17 mouse cellular contexts compared by ENCODE assay signal in genomic region chr15:86367247-86367646, GRCm38 (mm10).
DNase-seq lines count a peak whose midpoint lies in the region; ATAC-seq and TF ChIP-seq lines count a peak whose summit lies in the region.
"Had no signal": no experiment of that assay in that cellular context is flagged by ENCODE, and none has a peak within 500 bp of the region (broad histone marks: within the 10 kb centered on the region; RNA-seq: fewer than 3 reads in every experiment).

No protein-coding gene starts in this region.

- peak; percentile 39 for DNase-seq in limb, embryonic 14.5 days (ENCODE audit: low spot score)
- DNase-seq in limb, embryonic 10.5 days (ENCODE audit: low spot score): no peak
- peak; percentile 71 for DNase-seq in Muller cell, postnatal 12 days (ENCODE audit: inconsistent ontology term)
- no peak for DNase-seq in spleen, postnatal 4 days (ENCODE audit: low spot score in 2 of 2)
- no peak for DNase-seq in frontal cortex, postnatal 14 days (ENCODE audit: low spot score in 2 of 2)
- DNase-seq: cerebellum, adult 9-10 months; heart, adult 11 months; kidney, adult 11 months; kidney, postnatal 25 days; thymus, postnatal 14 days had no signal

- no peak overlapping the region for H3K4me3 ChIP-seq in forebrain, embryonic 15.5 days
- H3K4me3 ChIP-seq in forebrain, embryonic 12.5 days (replicated peaks): no peak overlapping the region
- no peak overlapping the region for H3K4me3 ChIP-seq in limb, embryonic 14.5 days (replicated peaks; ENCODE audit: low read length)
- H3K4me3 ChIP-seq in limb, embryonic 10.5 days: no peak overlapping the region
- H3K4me3 ChIP-seq in lung, embryonic 15.5 days: no peak overlapping the region
- H3K4me3 ChIP-seq: embryonic facial prominence, embryonic 12.5 days; limb, embryonic 13.5 days had no signal

- H3K27ac ChIP-seq in forebrain, embryonic 15.5 days (replicated peaks): 0 out of 2 replicates have a peak overlapping the region, but pooled peaks have one; percentile 21
- no peak overlapping the region for H3K27ac ChIP-seq in forebrain, embryonic 12.5 days
- no peak overlapping the region for H3K27ac ChIP-seq in limb, embryonic 14.5 days (replicated peaks; ENCODE audit: low read depth, low read length)
- H3K27ac ChIP-seq in limb, embryonic 10.5 days: no peak overlapping the region
- no peak overlapping the region for H3K27ac ChIP-seq in lung, embryonic 15.5 days
- H3K27ac ChIP-seq: embryonic facial prominence, embryonic 12.5 days; macrophage had no signal

- no peaks in the 10 kb centered on the region for H3K36me3 ChIP-seq in forebrain, embryonic 15.5 days
- H3K36me3 ChIP-seq in forebrain, embryonic 12.5 days (replicated peaks): no peaks in the 10 kb centered on the region
- no peaks in the 10 kb centered on the region for H3K36me3 ChIP-seq in limb, embryonic 14.5 days (ENCODE audit: control insufficient read depth, insufficient read depth, low read length)
- no peaks in the 10 kb centered on the region for H3K36me3 ChIP-seq in limb, embryonic 10.5 days
- no peaks in the 10 kb centered on the region for H3K36me3 ChIP-seq in lung, embryonic 15.5 days
- H3K36me3 ChIP-seq: embryonic facial prominence, embryonic 12.5 days; limb, embryonic 13.5 days had no signal

- H3K4me1 ChIP-seq in forebrain, embryonic 15.5 days: peaks cover 58% of the 10 kb centered on the region
- peaks cover 33% of the 10 kb centered on the region for H3K4me1 ChIP-seq in forebrain, embryonic 12.5 days
- H3K4me1 ChIP-seq in limb, embryonic 14.5 days (ENCODE audit: control insufficient read depth, insufficient read depth, low read length): no peaks in the 10 kb centered on the region
- H3K4me1 ChIP-seq in limb, embryonic 10.5 days: peaks cover 9% of the 10 kb centered on the region; the same call in 1 of the 2 replicates
- H3K4me1 ChIP-seq in lung, embryonic 15.5 days: peaks cover 3% of the 10 kb centered on the region; the same call in 1 of the 2 replicates
- H3K4me1 ChIP-seq: embryonic facial prominence, embryonic 12.5 days had no signal

- no peak overlapping the region for H3K4me2 ChIP-seq in forebrain, embryonic 15.5 days (replicated peaks)
- H3K4me2 ChIP-seq in forebrain, embryonic 12.5 days: no peak overlapping the region
- no peak overlapping the region for H3K4me2 ChIP-seq in limb, embryonic 14.5 days (replicated peaks; ENCODE audit: low read depth, low read length, severe bottlenecking)
- H3K4me2 ChIP-seq in lung, embryonic 15.5 days: no peak overlapping the region
- H3K4me2 ChIP-seq: embryonic facial prominence, embryonic 12.5 days; limb, embryonic 13.5 days had no signal

- 50% methylated on average over 8 of the region's 8 CpGs for WGBS in forebrain, embryonic 15.5 days
- 77% methylated on average over 8 of the region's 8 CpGs for WGBS in forebrain, embryonic 12.5 days
- WGBS in limb, embryonic 14.5 days: 63% methylated on average over 8 of the region's 8 CpGs
- WGBS in limb, embryonic 10.5 days: 88% methylated on average over 8 of the region's 8 CpGs
- 49% methylated on average over 8 of the region's 8 CpGs for WGBS in lung, embryonic 15.5 days

- H3K9me3 ChIP-seq in forebrain, embryonic 15.5 days: no peaks in the 10 kb centered on the region
- H3K9me3 ChIP-seq in forebrain, embryonic 12.5 days: no peaks in the 10 kb centered on the region
- H3K9me3 ChIP-seq in limb, embryonic 14.5 days (ENCODE audit: control insufficient read depth, low read length): no peaks in the 10 kb centered on the region
- no peaks in the 10 kb centered on the region for H3K9me3 ChIP-seq in limb, embryonic 10.5 days (replicated peaks)
- no peaks in the 10 kb centered on the region for H3K9me3 ChIP-seq in lung, embryonic 15.5 days
- H3K9me3 ChIP-seq: embryonic facial prominence, embryonic 12.5 days; G1E; limb, embryonic 13.5 days had no signal

- TF ChIP-seq POLR2A in limb, embryonic 14.5 days (IDR thresholded peaks at IDR 0.05; ENCODE audit: borderline replicate concordance, extremely low read depth, insufficient read depth, insufficient read length): no peak

- no peaks in the 10 kb centered on the region for H3K27me3 ChIP-seq in forebrain, embryonic 15.5 days
- H3K27me3 ChIP-seq in forebrain, embryonic 12.5 days: no peaks in the 10 kb centered on the region
- no peaks in the 10 kb centered on the region for H3K27me3 ChIP-seq in limb, embryonic 14.5 days (ENCODE audit: control insufficient read depth, insufficient read depth, low read length)
- no peaks in the 10 kb centered on the region for H3K27me3 ChIP-seq in limb, embryonic 10.5 days (ENCODE audit: low read depth, poor library complexity, severe bottlenecking)
- no peaks in the 10 kb centered on the region for H3K27me3 ChIP-seq in lung, embryonic 15.5 days
- H3K27me3 ChIP-seq: embryonic facial prominence, embryonic 12.5 days; limb, embryonic 13.5 days had no signal

- no peak for ATAC-seq in forebrain, embryonic 15.5 days (replicated peaks)
- ATAC-seq in forebrain, embryonic 12.5 days (ENCODE audit: low FRiP score): no peak
- ATAC-seq in limb, embryonic 14.5 days (ENCODE audit: low FRiP score, low read depth): no peak
- peak; percentile 75 for ATAC-seq in lung, embryonic 15.5 days (ENCODE audit: borderline replicate concordance, extremely low read depth, low FRiP score, low TSS enrichment)

- H3K9ac ChIP-seq in forebrain, embryonic 15.5 days (replicated peaks): no peak overlapping the region
- no peak overlapping the region for H3K9ac ChIP-seq in forebrain, embryonic 12.5 days
- no peak overlapping the region for H3K9ac ChIP-seq in limb, embryonic 14.5 days (ENCODE audit: low read depth, low read length, severe bottlenecking)
- no peak overlapping the region for H3K9ac ChIP-seq in lung, embryonic 15.5 days
- H3K9ac ChIP-seq: embryonic facial prominence, embryonic 12.5 days had no signal

Comparison
In these comparisons a context has a peak if more than half of its experiments do, and no peak if none do; other contexts are left out.
1. DNase-seq: peak in limb, embryonic 14.5 days (single experiment) and Muller cell, postnatal 12 days (single experiment); none in limb, embryonic 10.5 days (single experiment), spleen, postnatal 4 days (0 of 2) and frontal cortex, postnatal 14 days (0 of 2).